In the genomic region with DNA sequence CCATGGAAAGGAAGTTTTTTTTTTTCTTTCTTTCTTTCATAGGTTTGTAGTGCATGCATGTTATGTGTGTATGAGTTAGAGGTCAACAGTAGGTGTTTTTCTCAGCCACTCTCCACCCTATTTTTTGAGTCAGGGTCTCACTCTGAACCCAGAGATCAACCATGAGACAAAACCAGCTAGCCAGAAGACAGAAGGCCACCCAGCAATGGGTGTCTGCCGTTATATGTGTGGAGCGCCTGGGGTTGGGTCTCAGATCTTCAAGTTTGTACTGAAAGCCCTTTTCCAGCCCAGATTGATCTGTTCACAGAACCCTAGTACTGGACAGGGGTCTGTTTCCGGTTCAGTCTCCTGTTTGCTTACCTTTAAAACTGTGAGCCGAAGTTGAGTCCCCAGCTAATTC, we compare ENCODE assay signal across 11 mouse cellular contexts.
DNase-seq lines count a peak whose midpoint lies in the region; ATAC-seq and TF ChIP-seq lines count a peak whose summit lies in the region.
"Had no signal": no experiment of that assay in that cellular context is flagged by ENCODE, and none has a peak within 500 bp of the region (broad histone marks: within the 10 kb centered on the region; RNA-seq: fewer than 3 reads in every experiment).

No protein-coding gene starts in this region.

- peak overlapping the region; percentile 81; the same call in 1 of the 2 replicates for H3K27ac ChIP-seq in heart, embryonic 10.5 days
- H3K27ac ChIP-seq in layer of hippocampus, adult 2 months = peak overlapping the region; percentile 82
- H3K27ac ChIP-seq in forebrain, embryonic 13.5 days = peak overlapping the region; percentile 41
- peak overlapping the region; percentile 44; the same call in 1 of the 2 replicates for H3K27ac ChIP-seq in midbrain, embryonic 15.5 days

- 74% methylated on average over 4 of the region's 4 CpGs for WGBS in heart, embryonic 10.5 days
- 75% methylated on average over 4 of the region's 4 CpGs for WGBS in forebrain, embryonic 13.5 days
- 64% methylated on average over 4 of the region's 4 CpGs for WGBS in midbrain, embryonic 15.5 days

- peak; percentile 19; the same call in 1 of the 2 replicates for ATAC-seq in forebrain, embryonic 13.5 days
- peak; percentile 23; the same call in 1 of the 2 replicates for ATAC-seq in midbrain, embryonic 15.5 days (replicated peaks)

- H3K4me2 ChIP-seq in forebrain, embryonic 13.5 days = no peak overlapping the region
- no peak overlapping the region for H3K4me2 ChIP-seq in midbrain, embryonic 15.5 days

- peaks cover 26% of the 10 kb centered on the region for H3K4me1 ChIP-seq in heart, embryonic 10.5 days
- H3K4me1 ChIP-seq in forebrain, embryonic 13.5 days = peaks cover 29% of the 10 kb centered on the region
- peaks cover 15% of the 10 kb centered on the region for H3K4me1 ChIP-seq in midbrain, embryonic 15.5 days

- no peak overlapping the region for H3K4me3 ChIP-seq in heart, embryonic 10.5 days
- H3K4me3 ChIP-seq in layer of hippocampus, adult 2 months = no peak overlapping the region
- no peak overlapping the region for H3K4me3 ChIP-seq in forebrain, embryonic 13.5 days
- H3K4me3 ChIP-seq in midbrain, embryonic 15.5 days = no peak overlapping the region

- H3K36me3 ChIP-seq in heart, embryonic 10.5 days = no peaks in the 10 kb centered on the region
- no peaks in the 10 kb centered on the region for H3K36me3 ChIP-seq in forebrain, embryonic 13.5 days (ENCODE audit: poor library complexity, severe bottlenecking)
- no peaks in the 10 kb centered on the region for H3K36me3 ChIP-seq in midbrain, embryonic 15.5 days (replicated peaks)

- no peaks in the 10 kb centered on the region for H3K9me3 ChIP-seq in heart, embryonic 10.5 days
- no peaks in the 10 kb centered on the region for H3K9me3 ChIP-seq in forebrain, embryonic 13.5 days (replicated peaks)
- no peaks in the 10 kb centered on the region for H3K9me3 ChIP-seq in midbrain, embryonic 15.5 days

- no peaks in the 10 kb centered on the region for H3K27me3 ChIP-seq in heart, embryonic 10.5 days (ENCODE audit: insufficient read depth, poor library complexity, severe bottlenecking)
- H3K27me3 ChIP-seq in forebrain, embryonic 13.5 days = no peaks in the 10 kb centered on the region
- no peaks in the 10 kb centered on the region for H3K27me3 ChIP-seq in midbrain, embryonic 15.5 days (replicated peaks)

- no peak overlapping the region for H3K9ac ChIP-seq in forebrain, embryonic 13.5 days
- H3K9ac ChIP-seq in midbrain, embryonic 15.5 days = no peak overlapping the region

- DNase-seq in heart, embryonic 10.5 days (ENCODE audit: low spot score) = no peak
- no peak for DNase-seq in heart, adult 9 months (ENCODE audit: low spot score in 2 of 2)
- DNase-seq in layer of hippocampus, adult 2 months (ENCODE audit: low spot score in 2 of 2) = no peak
- no peak for DNase-seq in layer of hippocampus, adult 18-20 months (ENCODE audit: low spot score in 2 of 2)
- DNase-seq in frontal cortex, postnatal 25 days (ENCODE audit: low spot score in 2 of 2) = no peak
- no peak for DNase-seq in lung, postnatal 36 days
- DNase-seq: adrenal gland, adult 8-10 months; lung, adult 2 months; right cerebral cortex, adult 18-20 months had no signal

- TF ChIP-seq CTCF in layer of hippocampus, adult 2 months (conservative IDR thresholded peaks at IDR 0.05) = no peak
